Mouse (Mus musculus) stomach, embryonic 16.5 days (tissue): ENCODE data around the gene Fam174b. TPM values are rescaled to one million over a fixed set of nuclear protein-coding genes. Genes with fewer than 3 reads are reported as not detected.

ENCODE experiments used
- ATAC-seq: fragments of 200-750 bp; cut with Nextera tagmentation; 2 replicates; pipeline ENCODE4 v1.8.0; 2017; ENCODE audit warnings: moderate number of reproducible peaks, moderate TSS enrichment; ENCODE audit not compliant: insufficient read depth, low FRiP score
- H3K27ac ChIP-seq: fragments of 300-500 bp; sonication (generic); 2 replicates; pipeline ENCODE4 v1.5.1; 2014; ENCODE audit warnings: low read length
- H3K27me3 ChIP-seq: fragments of 300-500 bp; sonication (generic); 2 replicates; pipeline ENCODE4 v1.6.1; 2014; ENCODE audit warnings: low read length, control low read depth, mixed read lengths; ENCODE audit not compliant: control insufficient read depth, insufficient read depth
- H3K36me3 ChIP-seq: fragments of 300-500 bp; sonication (generic); 2 replicates; pipeline ENCODE4 v1.6.1; 2014; ENCODE audit warnings: low read length; ENCODE audit not compliant: control insufficient read depth, insufficient read depth
- H3K4me1 ChIP-seq: fragments of 300-500 bp; sonication (generic); 2 replicates; pipeline ENCODE4 v1.6.1; 2014; ENCODE audit warnings: low read length, control low read depth, mixed read lengths; ENCODE audit not compliant: control insufficient read depth, insufficient read depth
- H3K4me2 ChIP-seq: fragments of 300-500 bp; sonication (generic); 2 replicates; pipeline ENCODE4 v1.6.1; 2014; ENCODE audit warnings: low read depth, low read length, mixed read lengths
- H3K4me3 ChIP-seq: fragments of 300-500 bp; sonication (generic); replicated peaks from 2 replicates; pipeline ENCODE4 v1.5.1; 2014; ENCODE audit warnings: mild to moderate bottlenecking, low read length
- H3K9ac ChIP-seq: fragments of 300-500 bp; sonication (generic); 2 replicates; pipeline ENCODE4 v1.6.1; 2014; ENCODE audit warnings: low read length
- H3K9me3 ChIP-seq: fragments of 300-500 bp; sonication (generic); replicated peaks from 2 replicates; pipeline ENCODE4 v1.6.1; 2016; ENCODE audit warnings: low read length, control low read depth; ENCODE audit not compliant: control insufficient read depth
- WGBS: fragments of 180-500 bp; shearing (Covaris S2); extraction: QIAGEN DNeasy Blood & Tissue Kit; methylation state at CpG from one replicate; pipeline ENCODE4 v1.1.7; 2014; 5-methylcytosine and 5-hydroxymethylcytosine counted together
- polyA plus RNA-seq: library from polyadenylated mRNA; unstranded; fragments of >200 nt; fragmentation: Nextera tagmentation; extraction: Ambion mirVana; gene quantifications from 2 replicates; pipeline ENCODE4 v1.2.1, GENCODE M21; 2015

Fam174b gene
- polyA plus RNA-seq, 1 experiment from 2014 or later, result 68.1 TPM

DNA sequence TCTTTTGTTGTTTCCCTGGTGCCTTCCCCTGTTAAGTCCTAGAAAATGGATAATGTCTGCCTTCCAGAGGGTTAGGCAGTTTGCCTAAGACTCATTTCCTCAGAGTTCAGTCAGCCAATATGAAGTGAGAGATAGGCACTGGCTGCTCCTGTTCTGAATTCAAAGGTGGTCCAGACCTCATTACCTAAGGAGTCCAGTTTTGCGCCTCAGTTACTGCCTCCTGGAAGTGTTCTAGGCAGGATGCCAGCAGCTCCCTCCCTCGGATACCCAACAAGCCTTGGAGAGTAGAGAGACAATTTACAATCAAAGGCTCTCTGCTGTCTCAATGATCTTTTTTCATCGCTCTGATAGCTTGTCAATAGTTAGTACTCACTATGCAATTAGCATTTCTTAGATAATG lies 19.1 kb upstream of the Fam174b start:
- no peak overlapping the region for H3K9ac ChIP-seq
- H3K4me2 ChIP-seq, result no peak overlapping the region
- H3K4me1 ChIP-seq, result peaks cover 7% of the 10 kb centered on the region; the same call in 1 of the 2 replicates
- no peak overlapping the region for H3K4me3 ChIP-seq
- WGBS, result 52% methylated on average over 3 of the region's 3 CpGs
- H3K36me3 ChIP-seq, result no peaks in the 10 kb centered on the region
- no peak overlapping the region for H3K27ac ChIP-seq
- ATAC-seq, result no peak
- H3K9me3 ChIP-seq, result no peaks in the 10 kb centered on the region
- H3K27me3 ChIP-seq, result no peaks in the 10 kb centered on the region

DNA sequence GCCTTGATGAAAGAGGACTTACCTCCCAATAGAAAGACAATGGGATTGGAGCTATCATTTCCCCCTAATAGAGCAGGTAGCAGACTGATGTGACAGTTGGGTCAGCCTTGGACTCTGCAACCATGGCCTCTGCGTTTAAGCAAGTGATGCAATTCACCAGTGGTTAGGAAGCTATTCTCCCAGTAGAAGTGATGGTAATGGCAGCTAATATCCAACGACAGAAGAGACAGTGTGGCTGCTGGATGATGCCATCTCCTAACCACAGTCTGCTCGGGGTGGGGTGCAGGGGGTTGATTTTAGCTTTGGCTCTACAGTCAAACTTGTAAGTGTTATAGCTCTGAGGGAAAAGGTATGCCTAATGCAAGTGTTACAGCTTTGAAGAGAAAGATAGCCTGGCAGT lies 18.3 kb upstream of the Fam174b start:
- no peak for ATAC-seq
- 84% methylated on average over 3 of the region's 3 CpGs for WGBS

DNA sequence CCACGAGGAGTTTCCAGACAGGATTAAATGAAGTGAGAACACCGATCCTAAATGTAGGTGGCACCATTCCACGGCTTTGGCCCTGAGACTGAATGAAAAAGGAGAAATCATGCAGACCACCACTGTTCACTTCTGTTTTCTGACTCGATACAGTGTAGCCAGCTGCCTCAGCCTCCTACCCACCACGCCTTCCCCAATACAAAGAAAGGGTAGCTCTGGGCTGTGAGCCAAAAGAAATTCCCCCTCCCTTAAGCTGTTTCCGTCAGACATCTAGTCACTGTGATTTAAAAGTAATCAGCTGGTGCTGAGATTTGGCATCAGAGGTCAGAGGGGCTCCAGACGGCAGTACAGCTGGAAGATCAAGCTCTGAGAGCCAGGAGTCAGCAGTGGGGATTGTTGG lies 10.2 kb upstream of the Fam174b start:
- Histone ChIP-seq H3K27ac (no peak overlapping the region), H3K36me3 (no peaks in the 10 kb centered on the region), H3K4me3 (no peak overlapping the region), H3K9ac (no peak overlapping the region), H3K27me3 (no peaks in the 10 kb centered on the region), H3K4me2 (no peak overlapping the region), H3K9me3 (no peaks in the 10 kb centered on the region; the same call in 1 of the 2 replicates), H3K4me1 (peaks cover 6% of the 10 kb centered on the region; the same call in 1 of the 2 replicates)
- ATAC-seq, result peak; percentile 25; the same call in 1 of the 2 replicates
- WGBS, result 39% methylated on average over 7 of the region's 7 CpGs

More for the DNA sequence above, 18.3 kb upstream of the Fam174b start:
- Histone ChIP-seq H3K4me3 (no peak overlapping the region), H3K27me3 (no peaks in the 10 kb centered on the region), H3K9ac (no peak overlapping the region), H3K36me3 (no peaks in the 10 kb centered on the region), H3K9me3 (no peaks in the 10 kb centered on the region), H3K4me2 (no peak overlapping the region), H3K4me1 (peaks cover 7% of the 10 kb centered on the region; the same call in 1 of the 2 replicates), H3K27ac (no peak overlapping the region)

DNA sequence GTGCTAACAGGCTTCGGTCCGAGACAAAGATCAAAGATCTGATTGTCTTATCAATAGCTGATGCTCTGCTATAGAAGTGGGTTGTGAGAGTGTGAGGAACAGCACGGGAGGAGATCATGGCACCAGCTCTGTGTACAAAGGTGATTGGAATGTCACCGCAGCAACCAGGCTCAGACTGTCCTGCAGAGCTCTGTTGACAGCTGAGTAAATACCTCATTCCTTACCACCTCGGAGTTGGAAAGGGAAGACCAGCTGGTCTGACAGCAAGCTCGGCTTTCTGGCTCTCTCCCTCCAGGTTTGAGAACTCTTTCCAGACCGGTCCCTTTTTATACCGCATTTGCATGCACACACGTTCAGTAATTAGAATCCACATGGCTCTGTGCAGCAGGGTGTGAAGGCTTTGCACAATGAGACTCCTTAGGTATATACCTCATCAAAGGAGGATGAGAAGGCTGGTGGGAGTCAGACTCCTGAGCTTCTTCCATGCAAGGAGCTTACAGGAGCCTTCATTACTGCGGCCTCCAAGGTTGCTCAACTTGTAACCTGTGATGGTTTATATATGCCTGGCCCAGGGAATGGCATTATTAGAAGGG lies 9.6 kb upstream of the Fam174b start:
- Histone ChIP-seq H3K4me1 (peaks cover 6% of the 10 kb centered on the region; the same call in 1 of the 2 replicates), H3K9me3 (no peaks in the 10 kb centered on the region; the same call in 1 of the 2 replicates), H3K27ac (no peak overlapping the region), H3K4me2 (no peak overlapping the region), H3K36me3 (no peaks in the 10 kb centered on the region), H3K9ac (no peak overlapping the region), H3K27me3 (no peaks in the 10 kb centered on the region), H3K4me3 (no peak overlapping the region)
- peak; percentile 56; the same call in 1 of the 2 replicates for ATAC-seq
- WGBS, result 42% methylated on average over 10 of the region's 10 CpGs

DNA sequence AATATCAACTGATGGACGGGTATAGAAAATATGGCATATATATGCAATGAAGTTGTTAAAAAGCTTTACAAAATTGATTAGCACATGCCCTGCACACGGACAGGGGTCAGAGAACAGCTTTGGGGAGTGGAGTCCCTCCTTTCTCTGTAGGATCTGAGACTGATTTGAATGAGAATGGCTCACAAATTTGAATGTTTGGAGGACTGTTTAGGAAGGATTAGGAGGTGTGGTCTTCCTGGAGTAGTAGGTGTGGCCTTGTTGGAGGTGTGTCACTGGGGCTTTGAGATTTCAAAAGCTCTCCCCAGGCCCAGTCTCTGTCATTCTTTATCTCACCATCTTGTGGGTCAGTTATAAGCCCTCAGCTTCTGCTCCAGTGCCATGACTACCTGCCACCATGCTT lies 4.1 kb upstream of the Fam174b start:
- no peaks in the 10 kb centered on the region for H3K27me3 ChIP-seq
- no peak overlapping the region for H3K4me3 ChIP-seq
- no peak overlapping the region for H3K4me2 ChIP-seq
- no peak overlapping the region for H3K9ac ChIP-seq
- no peaks in the 10 kb centered on the region; the same call in 1 of the 2 replicates for H3K9me3 ChIP-seq
- no peaks in the 10 kb centered on the region for H3K36me3 ChIP-seq
- no peak overlapping the region for H3K27ac ChIP-seq
- H3K4me1 ChIP-seq, result 0 out of 2 replicates have a peak, but pooled peaks cover 3% of the 10 kb centered on the region
- 90% methylated on average over 2 of the region's 2 CpGs for WGBS
- ATAC-seq, result no peak

DNA sequence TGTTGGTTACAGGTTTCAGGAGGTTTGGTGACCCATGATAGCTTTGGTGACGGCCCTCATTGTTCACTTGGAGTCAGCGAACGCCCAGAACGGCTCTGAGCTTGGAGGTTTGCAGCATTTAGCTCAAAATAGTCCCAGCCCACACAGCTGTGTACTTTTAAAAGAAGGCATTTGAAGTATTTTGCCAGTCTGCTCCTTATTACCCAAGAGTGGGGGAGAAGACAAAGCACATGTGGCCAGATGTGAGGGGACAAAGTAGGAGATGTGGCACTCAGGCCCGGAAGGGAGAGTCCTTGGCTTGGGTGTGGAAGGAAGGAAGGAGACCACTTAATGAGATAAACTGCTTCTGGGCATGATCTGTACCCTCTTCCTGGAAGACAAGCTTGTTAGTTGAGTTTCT lies 1.3 kb downstream of the Fam174b start:
- peak overlapping the region; percentile 95 for H3K4me2 ChIP-seq

DNA sequence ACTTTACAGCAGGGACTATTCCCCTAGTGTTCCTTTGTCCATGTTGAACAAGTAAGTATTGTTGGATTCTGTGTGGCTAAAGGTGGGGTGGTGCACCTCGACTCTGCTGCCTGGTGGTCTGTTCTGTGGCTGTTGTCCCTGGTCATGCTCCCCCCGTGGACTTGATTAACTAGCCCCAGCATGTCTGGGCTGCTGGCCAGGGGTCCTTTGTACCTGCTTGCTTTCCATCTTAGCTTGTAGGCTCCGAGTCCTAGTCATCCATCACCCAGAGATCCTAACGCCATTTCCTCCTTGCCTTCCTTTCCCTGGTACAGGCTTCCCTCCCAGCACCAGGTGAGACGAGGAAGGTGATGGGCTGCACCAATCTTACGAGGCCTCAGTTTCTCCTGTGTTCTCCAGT lies 1.7 kb downstream of the Fam174b start:
- peak overlapping the region; percentile 59 for H3K4me3 ChIP-seq
- WGBS, result 48% methylated on average over 6 of the region's 6 CpGs
- peaks cover 19% of the 10 kb centered on the region for H3K4me1 ChIP-seq
- peak overlapping the region; percentile 95 for H3K4me2 ChIP-seq
- peak overlapping the region; percentile 82; the same call in 1 of the 2 replicates for H3K27ac ChIP-seq
- no peaks in the 10 kb centered on the region for H3K27me3 ChIP-seq
- H3K9ac ChIP-seq, result peak overlapping the region; percentile 79
- no peaks in the 10 kb centered on the region for H3K36me3 ChIP-seq
- H3K9me3 ChIP-seq, result no peaks in the 10 kb centered on the region
- ATAC-seq, result no peak

More for the DNA sequence above, 1.3 kb downstream of the Fam174b start:
- no peak for ATAC-seq
- peak overlapping the region; percentile 79 for H3K9ac ChIP-seq
- WGBS, result 19% methylated on average over 5 of the region's 5 CpGs
- no peaks in the 10 kb centered on the region for H3K36me3 ChIP-seq
- H3K9me3 ChIP-seq, result no peaks in the 10 kb centered on the region
- no peaks in the 10 kb centered on the region for H3K27me3 ChIP-seq
- peak overlapping the region; percentile 59 for H3K4me3 ChIP-seq
- peak overlapping the region; percentile 82 for H3K27ac ChIP-seq
- H3K4me1 ChIP-seq, result peaks cover 19% of the 10 kb centered on the region

DNA sequence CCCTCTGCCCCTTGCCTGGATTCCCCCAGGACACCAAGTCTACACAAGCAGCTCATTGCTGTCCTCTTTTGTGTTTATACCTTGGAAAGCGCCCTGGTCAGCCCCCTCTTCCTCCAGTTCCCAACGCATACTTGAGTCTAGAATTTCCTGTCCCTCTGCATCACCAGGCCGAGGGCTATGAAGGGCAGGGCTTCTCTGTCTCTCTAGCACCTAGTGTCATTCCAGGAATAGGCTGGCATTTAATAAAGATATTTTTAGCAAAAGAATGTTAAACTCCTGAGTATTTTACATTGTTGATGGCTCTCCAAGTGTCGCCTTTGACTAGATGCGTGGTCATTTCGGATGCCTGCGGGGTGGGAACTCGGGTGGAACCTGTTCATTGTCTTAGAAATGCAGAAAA lies 3.0 kb downstream of the Fam174b start:
- 75% methylated on average over 8 of the region's 8 CpGs for WGBS
- no peaks in the 10 kb centered on the region for H3K36me3 ChIP-seq
- peak overlapping the region; percentile 12; the same call in 1 of the 2 replicates for H3K4me2 ChIP-seq
- H3K27ac ChIP-seq, result no peak overlapping the region; the same call in 1 of the 2 replicates
- peaks cover 24% of the 10 kb centered on the region for H3K4me1 ChIP-seq
- H3K9ac ChIP-seq, result no peak overlapping the region
- no peak for ATAC-seq
- no peak overlapping the region for H3K4me3 ChIP-seq
- no peaks in the 10 kb centered on the region for H3K9me3 ChIP-seq
- no peaks in the 10 kb centered on the region for H3K27me3 ChIP-seq

DNA sequence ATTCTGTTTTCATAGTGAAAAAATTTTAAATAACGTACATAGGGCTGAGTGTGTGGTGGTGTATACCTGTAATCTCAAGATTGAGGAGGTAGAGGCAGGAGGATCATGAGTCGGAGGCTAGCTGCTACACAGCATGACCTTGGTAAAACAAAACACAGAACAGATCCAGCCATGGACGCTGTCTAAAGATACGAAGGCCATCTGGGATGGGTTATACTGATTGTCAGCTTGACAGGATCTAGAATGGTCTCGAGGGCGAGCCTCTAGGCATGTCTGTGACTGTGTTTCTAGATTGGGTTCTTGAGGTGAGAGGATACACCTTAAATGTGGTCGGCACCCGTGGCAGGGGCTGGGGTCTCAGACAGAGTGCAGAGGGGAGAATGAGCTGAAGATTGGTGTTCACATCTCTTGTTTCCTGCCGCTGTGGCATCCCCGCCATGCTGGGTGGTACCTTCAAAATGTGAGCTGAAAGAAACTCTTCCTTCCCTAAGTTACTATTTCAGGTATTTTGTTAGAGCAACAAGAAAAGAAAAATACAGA lies 3.8 kb downstream of the Fam174b start:
- Histone ChIP-seq H3K9ac (no peak overlapping the region), H3K4me1 (peaks cover 27% of the 10 kb centered on the region), H3K36me3 (no peaks in the 10 kb centered on the region), H3K27ac (no peak overlapping the region), H3K9me3 (no peaks in the 10 kb centered on the region), H3K4me2 (no peak overlapping the region), H3K4me3 (no peak overlapping the region), H3K27me3 (no peaks in the 10 kb centered on the region)
- ATAC-seq, result no peak
- WGBS, result 76% methylated on average over 10 of the region's 10 CpGs
